Mouse (Mus musculus) T-cell, adult 2 months (primary cell): ENCODE measurements around the gene Sox2.

ENCODE experiments used
- DNase-seq: peaks from one replicate; pipeline ENCODE4 v3.0.0; 2022; ENCODE audit warnings: low spot score

Sox2 gene

GRCm38 (mm10) chr3:34643536-34644115 is 6.6 kb upstream of the Sox2 start:
- no peak for DNase-seq

- DNase-seq = no peak
Measured at GRCm38 (mm10) chr3:34646169-34646568, 4.0 kb upstream of the Sox2 start.

DNA sequence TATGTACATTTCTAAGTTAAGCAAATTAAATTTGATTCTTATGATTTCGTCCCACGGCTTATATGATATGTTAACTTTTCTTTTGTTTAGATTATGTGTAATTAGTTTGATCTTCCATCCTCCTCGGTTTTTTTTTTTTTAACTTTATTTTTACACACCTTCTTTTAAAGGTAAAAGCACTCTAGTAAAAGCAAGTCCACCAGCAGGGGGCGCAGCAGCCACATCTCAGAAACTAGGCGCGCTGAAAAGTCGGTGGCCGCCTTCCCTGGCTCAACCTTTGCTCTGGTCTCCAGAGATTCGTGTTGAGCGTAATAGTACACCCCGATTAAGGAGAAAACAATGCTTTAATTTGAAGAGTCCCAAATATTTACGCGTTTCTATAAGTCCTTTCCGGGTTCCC is 2.5 kb upstream of the Sox2 start:
- DNase-seq = no peak

DNA sequence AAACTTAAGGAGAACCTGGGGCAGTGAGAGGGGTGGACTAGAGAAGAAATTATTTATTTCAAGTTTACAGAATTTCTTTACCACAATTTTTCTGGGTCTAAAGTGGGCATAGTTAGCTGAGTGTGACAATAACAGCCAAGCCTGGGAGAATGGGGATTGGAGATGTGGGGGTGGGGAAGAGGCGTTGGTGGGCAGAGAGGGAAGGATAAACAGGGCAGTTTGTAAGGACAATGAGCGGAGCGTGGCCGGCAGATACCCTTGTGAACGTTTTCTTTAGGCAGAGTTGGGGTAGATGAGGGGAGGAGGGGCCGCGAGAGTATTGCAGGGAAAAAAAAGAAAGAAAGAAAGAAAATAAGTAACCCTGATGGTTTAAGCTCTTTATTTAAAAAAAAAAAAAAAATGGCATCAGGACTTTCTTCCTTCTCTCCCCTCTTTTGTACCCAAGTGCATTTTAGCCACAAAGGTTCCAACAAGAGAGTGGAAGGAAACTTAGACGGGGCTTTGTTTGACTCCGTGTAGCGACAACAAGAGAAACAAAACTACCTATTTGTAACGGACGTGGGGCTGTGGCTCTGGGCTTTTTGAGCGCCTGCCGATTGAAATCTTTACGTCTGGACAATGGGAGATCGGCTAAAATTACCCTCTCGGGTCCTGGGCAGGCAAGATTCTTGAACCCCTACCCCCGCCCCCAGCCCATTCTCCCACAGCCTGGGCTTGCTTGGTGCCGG is 1.9 kb upstream of the Sox2 start:
- no peak for DNase-seq

DNA sequence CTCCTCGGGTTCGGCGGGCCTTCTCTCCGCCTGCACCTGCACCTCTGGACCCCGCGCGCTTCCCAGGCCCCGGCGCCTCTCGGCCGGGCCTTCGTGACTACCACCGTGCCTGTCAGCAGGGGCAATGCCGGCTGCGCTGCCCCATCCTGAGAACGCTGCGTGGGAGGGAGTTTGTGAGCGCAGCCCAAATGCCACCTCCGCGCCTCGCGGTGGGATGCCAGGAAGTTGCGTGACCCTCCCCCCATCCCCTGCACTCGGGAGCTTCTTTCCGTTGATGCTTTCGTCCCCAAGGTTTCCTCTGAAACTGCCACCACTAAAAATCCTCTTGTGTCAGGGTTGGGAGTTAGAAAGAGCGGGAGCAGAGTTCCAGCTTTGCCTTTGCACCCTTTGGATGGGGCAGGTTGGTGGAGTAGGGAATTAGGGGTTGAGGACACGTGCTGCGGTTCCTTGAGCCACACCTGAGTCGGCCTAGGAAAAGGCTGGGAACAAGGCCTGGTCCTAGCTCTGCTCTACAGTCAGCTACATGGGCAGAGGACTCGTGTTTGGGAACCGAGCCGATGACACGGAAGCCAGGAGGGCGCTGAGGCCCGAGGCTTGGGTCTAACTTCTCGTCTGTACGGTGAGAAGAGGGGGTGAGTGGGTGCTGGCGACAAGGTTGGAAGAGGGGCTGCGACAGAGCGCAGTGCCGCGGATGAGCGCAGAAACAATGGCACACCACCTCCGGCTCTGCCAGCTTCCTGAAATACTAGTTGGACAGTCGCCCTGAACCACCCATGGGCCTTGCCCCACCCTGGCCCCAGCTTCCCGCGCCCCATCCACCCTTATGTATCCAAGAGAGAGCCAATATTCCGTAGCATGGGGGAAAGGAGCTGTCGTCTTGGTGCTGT is 1.1 kb upstream of the Sox2 start:
- no peak for DNase-seq

GRCm38 (mm10) chr3:34650621-34651361 is 586 bp downstream of the Sox2 start:
- DNase-seq = no peak

DNA sequence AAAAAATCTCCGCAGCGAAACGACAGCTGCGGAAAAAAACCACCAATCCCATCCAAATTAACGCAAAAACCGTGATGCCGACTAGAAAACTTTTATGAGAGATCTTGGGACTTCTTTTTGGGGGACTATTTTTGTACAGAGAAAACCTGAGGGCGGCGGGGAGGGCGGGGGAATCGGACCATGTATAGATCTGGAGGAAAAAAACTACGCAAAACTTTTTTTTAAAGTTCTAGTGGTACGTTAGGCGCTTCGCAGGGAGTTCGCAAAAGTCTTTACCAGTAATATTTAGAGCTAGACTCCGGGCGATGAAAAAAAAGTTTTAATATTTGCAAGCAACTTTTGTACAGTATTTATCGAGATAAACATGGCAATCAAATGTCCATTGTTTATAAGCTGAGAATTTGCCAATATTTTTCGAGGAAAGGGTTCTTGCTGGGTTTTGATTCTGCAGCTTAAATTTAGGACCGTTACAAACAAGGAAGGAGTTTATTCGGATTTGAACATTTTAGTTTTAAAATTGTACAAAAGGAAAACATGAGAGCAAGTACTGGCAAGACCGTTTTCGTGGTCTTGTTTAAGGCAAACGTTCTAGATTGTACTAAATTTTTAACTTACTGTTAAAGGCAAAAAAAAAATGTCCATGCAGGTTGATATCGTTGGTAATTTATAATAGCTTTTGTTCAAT is 1.4 kb downstream of the Sox2 start:
- DNase-seq = no peak

- DNase-seq = no peak
Measured at GRCm38 (mm10) chr3:34652616-34653015, 2.4 kb downstream of the Sox2 start.

GRCm38 (mm10) chr3:34653235-34653976 is 3.2 kb downstream of the Sox2 start:
- no peak for DNase-seq

DNA sequence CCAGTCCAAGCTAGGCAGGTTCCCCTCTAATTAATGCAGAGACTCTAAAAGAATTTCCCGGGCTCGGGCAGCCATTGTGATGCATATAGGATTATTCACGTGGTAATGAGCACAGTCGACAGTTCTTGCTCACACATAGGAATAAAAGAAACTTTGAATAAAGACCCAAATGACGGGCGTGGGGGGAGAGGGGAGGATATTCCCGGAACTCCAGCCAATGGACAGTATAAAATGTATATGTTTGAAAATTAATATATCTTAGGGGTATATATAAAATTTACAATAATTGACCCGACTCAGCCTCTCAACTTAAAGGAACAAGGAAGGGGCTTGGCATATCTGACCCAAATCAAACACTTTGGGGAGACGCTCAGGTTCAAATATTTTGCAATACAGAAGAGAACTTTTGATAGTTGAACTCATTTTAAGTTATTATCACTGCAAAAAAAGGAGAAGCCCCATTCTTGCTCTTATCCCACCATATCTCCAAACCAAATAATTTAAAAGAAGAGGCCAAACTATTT is 3.8 kb downstream of the Sox2 start:
- DNase-seq = no peak

- DNase-seq = no peak
Measured at GRCm38 (mm10) chr3:34654781-34655180, 4.6 kb downstream of the Sox2 start.

- no peak for DNase-seq
Measured at GRCm38 (mm10) chr3:34655311-34656075, 5.3 kb downstream of the Sox2 start.

DNA sequence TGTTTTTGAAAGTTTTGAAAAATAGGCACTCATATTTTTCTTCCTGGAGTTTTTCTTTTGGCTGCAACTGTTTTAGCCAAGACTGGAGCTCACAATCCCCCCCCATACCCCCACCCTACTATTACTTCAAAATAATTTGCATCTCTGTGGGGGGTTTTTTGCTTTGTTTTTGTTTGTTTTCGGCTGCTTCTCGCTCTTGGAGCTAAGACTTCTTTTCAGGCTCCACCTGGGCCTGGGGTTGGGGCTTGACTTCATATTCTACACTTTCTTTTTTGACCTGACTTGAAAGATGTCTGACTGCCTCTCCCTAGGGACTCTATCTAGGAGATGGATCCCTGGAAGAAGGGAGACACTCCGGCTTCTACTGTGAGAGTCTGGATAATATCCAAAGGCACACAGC is 5.9 kb downstream of the Sox2 start:
- no peak for DNase-seq

GRCm38 (mm10) chr3:34656813-34657700 is 6.9 kb downstream of the Sox2 start:
- no peak for DNase-seq

DNA sequence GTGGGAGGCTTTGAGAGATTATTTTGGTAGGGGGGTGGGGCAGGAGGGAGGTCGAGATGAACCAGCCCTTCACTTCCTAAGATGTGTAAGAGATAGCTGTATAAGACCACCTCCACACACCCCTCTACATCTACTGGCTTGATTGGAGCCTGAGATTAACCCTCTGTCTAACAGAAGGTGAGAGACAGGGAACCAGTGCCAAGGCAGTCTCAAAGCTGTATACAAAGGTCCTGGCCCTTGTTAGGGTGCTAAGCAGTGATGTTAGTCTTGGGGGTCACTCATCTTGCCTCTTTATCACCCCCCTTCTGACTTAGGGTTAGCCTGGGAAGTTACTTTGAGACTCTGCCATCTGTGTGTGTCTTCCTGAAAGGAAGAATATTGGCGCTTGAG is 7.5 kb downstream of the Sox2 start:
- no peak for DNase-seq

- no peak for DNase-seq
Measured at GRCm38 (mm10) chr3:34658241-34658965, 8.2 kb downstream of the Sox2 start.

GRCm38 (mm10) chr3:34658966-34659535 is 8.8 kb downstream of the Sox2 start:
- DNase-seq = no peak

- no peak for DNase-seq
Measured at GRCm38 (mm10) chr3:34659861-34660260, 9.7 kb downstream of the Sox2 start.
